Mouse (Mus musculus): ENCODE measurements around the gene Fam214b. TPM values are rescaled to one million over a fixed set of nuclear protein-coding genes. Genes with fewer than 3 reads are reported as not detected.

The Fam214b gene
- total RNA-seq (2021), result 10 to 100 TPM; 33.7 to 33.8 TPM
- long read RNA-seq, experiment 1, transcript Fam214b-204 (9 exons, 3,280 nt), result minor isoform, 5 of 34 reads
- long read RNA-seq, experiment 1, transcript Fam214b-201 (9 exons, 3,074 nt), result minor isoform, 5 of 34 reads
- long read RNA-seq, experiment 1, transcript Fam214b-202 (9 exons, 3,107 nt), result major isoform, 9 of 34 reads
- long read RNA-seq, experiment 1, partial matches to known transcripts, result 7 of 34 reads
- long read RNA-seq, experiment 1, other reads (novel, unspliced or antisense), result 8 of 34 reads
- long read RNA-seq, experiment 2, transcript Fam214b-202 (9 exons, 3,107 nt), result major isoform, 7 of 27 reads
- long read RNA-seq, experiment 2, transcript Fam214b-201 (9 exons, 3,074 nt), result minor isoform, 6 of 27 reads
- long read RNA-seq, experiment 2, partial matches to known transcripts, result 7 of 27 reads
- long read RNA-seq, experiment 2, other reads (novel, unspliced or antisense), result 4 of 27 reads

DNA sequence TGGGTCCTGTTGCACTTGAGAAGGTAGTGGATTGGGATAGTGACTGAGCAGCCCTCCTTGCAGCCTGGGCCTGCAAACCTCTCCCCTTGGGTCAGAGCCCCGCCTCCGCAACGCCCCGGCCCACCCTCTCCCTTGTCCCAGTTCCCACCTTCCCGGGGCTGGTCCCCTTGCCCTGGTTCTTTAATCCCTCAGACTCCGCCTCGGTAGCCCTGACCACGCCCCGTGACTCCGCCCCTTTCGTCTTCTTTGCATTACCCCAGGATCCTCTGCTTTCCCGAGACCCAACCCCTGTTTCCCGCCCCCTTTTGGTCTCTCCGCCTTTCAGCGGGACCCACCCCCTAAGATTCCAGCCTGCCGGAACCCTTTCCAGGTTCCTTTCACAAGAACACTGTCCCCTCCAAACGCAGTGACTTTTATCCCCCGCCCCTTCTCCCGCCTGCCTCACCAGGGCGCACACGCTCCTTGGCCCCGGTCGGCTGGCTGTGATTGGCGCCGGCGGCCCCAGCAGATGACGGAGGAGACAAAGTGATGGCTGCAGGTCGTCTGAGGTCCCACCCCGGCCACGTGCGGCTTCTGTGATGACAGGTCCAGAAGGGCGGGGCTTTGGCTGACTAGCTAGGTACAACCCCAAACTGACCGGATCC, at the start of gene Fam214b:
TSS of gene Fam214b (minus strand) at position 562 of the 644 bp plus-strand sequence.
- intact Hi-C loops (cut with DNase I), result loop anchor here (5.0 kb wide), 1 partner anchor 377 kb away; no protein-coding TSS in a partner anchor
- peak; percentile 97 to 99 for DNase-seq

DNA sequence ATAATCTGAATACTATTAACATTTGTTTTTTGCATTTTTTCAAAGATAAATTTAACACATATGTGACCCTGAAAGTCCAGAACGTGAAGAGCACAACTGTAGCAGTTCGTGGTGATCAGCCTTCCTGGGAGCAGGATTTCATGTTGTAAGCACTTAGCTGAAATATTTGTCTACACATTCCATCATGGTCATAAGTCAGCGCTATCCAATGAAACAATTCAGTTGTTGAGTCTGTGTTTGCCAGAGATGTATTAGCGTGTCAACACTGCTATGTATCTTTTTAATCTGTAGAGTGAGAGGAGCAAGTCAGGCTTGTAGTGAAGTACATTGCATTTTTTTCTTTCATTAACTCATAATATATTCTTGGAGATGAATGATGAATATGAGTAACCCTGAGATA, 45.2 kb upstream of the Fam214b start:
- no peak for DNase-seq
- intact Hi-C loops (cut with DNase I), result no loop called here

DNA sequence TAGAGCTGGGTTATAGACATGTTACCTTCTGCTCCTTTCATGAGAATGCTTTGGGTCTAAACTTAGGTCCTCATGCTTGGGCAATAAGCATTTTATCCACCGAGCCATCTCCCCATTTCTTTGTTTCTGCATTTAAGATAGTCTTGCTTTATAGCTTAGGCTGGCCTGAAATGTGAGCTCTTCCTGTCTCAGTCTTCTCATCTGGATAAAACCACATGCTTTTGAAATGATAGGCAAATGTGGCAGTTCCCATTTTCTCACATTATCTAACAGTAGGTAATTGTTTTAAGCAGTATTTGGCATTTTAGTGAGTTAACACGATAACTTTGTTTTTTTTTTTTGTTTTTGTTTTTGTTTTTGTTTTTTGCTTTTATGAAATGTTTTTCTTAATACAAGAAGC, 43.9 kb upstream of the Fam214b start:
- intact Hi-C loops (cut with DNase I), result loop anchor here (5.0 kb wide), 1 partner anchor 38 kb away; no protein-coding TSS in a partner anchor

DNA sequence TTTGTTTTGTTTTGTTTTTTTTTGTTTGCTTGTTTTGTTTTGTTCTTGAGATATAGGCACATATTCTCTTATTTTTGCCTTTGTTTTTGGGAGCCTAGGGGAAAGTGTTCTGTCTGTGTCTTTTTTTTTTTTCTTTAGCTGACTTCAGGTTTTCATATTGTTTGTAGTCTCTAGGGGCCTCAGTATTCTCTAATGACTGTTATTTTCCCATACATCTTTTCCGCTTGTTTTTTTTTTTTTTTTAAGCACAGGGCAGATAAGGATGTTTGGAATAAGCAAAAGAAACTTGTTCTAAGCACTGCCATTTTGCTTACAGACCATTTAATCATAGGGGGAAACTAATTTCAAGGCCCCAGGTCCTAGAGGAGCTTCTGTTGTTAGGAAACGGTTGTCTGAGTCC, 36.4 kb upstream of the Fam214b start:
- no peak for DNase-seq
- intact Hi-C loops (cut with DNase I), result no loop called here

More for the DNA sequence above, 43.9 kb upstream of the Fam214b start:
- DNase-seq, result no peak

DNA sequence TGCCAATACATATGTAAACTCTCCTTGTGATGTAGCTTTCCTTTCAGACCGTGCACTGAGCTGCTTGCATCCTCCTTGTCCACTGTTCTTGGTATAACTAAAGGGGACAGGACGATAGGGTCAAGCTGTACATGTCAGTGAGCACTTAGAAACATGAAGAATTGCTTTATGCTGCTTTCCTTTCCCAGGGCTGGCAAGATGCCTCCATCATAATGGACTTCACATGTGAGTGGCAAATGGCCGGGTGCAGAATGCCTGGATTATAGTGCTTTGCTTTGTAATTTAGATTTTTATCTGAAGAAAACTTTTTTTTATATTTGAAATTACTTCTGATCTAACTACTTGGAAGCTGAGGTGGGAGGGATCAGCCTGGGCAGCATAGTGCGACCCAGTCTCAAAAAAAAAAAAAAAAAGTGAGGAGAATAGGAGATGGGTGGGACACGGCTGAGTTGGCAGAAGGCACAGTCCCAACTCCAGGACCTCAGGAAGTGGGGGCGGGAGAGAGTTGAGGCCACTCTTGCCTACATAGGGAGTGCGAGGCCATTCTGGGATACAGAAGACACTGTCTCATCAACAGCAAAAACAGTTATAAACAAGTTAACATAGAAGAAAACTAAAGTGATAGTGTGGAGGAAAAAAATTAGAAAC, 32.2 kb upstream of the Fam214b start:
- no peak for DNase-seq
- intact Hi-C loops (cut with DNase I), result no loop called here

DNA sequence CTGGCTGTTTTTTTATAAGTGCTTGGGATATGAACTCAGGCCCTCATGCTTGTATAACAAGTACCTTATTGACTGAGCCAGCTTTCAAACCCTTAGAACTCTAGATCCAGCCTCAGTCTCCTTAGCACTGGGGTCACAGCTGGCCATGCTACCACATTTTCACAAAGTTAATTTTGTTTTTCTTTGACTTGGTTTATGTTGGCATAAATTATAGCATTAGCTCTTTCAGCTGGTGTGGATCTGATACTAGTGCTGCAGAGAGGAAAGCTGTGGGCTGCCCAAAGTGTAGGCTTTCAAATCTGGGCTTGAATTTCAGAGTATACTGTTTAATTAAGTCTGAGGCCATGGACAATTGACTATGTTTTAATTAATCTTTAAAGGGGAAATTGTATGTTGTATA, 28.9 kb upstream of the Fam214b start:
- no peak for DNase-seq
- intact Hi-C loops (cut with DNase I), result no loop called here

DNA sequence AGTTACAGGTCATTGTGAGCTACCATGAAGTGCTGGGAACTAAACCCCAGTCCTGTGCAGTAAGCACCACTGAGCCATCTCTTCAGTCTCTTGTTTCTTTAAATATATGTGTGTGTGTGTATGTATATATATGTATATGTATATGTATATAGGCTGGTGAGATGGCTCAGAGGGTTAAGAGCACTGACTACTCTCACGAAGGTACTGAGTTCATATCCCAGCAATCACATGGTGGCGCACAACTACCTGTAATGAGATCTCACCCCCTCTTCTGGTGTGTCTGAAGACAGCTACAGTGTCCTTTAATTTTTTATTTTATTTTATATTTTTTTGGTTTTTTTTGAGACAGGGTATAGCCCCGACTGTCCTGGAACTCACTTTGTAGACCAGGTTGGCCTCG, 19.5 kb upstream of the Fam214b start:
- intact Hi-C loops (cut with DNase I), result no loop called here
- no peak for DNase-seq

DNA sequence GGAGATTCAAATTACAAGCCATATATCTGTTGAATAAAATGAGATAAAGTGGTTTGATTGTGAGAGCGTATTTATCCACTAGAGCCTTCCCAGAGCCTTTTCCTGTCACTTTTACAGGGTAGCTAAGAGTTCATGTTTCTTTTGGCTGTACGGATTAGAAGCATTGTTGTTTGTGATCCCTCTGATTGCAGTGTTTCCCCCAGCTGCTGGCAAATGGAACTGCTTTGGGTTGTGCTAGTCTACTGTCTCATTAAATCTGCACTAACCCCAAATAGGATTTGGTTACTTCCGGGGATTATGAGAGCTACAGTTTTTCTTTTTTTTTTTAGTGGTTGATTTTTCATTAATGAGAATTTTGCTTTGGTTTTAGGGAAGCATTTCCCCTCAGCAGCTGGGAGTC, 14.3 kb upstream of the Fam214b start:
- no peak for DNase-seq
- intact Hi-C loops (cut with DNase I), result no loop called here

DNA sequence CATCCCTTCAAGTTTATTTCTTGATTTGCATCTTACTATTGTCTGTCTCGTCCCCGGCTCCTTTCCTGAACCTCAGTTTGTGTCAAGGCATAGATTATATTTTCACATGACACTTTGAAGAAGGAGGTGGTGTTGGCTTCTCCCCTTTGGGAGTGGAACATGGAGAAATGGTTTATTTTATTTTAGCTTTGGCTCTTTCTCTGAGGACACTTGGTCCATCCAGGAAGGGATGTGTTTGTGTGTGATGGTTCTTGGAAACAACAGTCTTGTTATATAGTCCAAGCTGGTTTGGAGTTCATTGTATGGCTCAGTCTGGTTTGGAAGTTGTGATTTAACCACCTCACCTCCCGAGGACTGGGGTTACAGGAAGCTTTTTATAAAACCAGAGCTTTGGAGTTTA, 13.7 kb upstream of the Fam214b start:
- intact Hi-C loops (cut with DNase I), result loop anchor here (10.0 kb wide), 1 partner anchor 515 kb away; the partner anchor contains the start of genes Gba2 and Rgp1
- no peak for DNase-seq

DNA sequence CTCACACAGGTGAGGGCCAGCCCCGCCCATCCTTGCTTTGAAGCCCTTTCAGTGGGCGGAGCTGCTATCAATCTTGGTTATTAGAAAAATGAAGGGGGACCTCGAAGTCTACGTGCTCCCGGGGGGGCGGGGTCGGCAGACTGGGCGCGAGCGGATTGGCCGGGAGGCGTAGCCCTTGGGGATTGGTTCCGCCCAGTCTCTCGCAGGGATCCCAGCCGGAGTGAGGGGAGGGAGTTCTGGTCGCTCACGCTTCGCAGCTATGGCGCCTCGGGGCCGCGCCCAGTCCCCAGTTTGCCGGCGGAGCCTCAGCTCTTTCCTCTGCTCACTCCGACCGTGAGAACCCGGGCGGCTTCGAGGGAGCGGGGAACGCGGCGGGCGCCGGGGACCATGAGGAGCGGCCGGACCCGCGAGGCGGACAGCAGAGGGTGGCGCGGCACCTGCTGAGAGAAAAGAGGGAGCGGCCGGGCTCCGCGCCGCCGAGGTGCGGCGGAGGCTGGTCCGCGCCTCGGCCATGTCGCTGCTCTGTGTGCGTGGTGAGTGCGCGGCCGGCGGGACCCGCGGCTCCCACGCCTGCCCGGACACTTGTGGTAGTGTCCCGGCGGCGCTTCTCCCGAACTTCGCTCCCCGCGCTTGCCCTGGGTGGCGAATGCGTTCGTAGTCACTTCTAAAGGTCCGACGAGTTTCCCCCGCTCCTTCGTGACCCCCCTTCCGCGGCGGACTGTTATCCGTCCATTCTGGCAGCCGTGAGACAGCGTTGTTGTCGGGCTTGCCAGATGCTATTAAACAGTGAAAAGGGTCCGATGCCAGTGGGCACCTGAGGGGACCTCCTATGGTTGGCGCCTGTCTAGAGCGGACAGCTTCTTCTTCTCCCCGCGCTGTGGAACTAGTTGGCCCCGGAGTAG, 13.0 kb upstream of the Fam214b start, which contains the start of gene Unc13b:
TSS of gene Unc13b (plus strand) at position 201 of the 902 bp plus-strand sequence.
- peak; percentile 90 to 92 for DNase-seq
- intact Hi-C loops (cut with DNase I), result loop anchor here (10.0 kb wide), 1 partner anchor 516 kb away; the partner anchor contains the start of genes Gba2 and Rgp1

DNA sequence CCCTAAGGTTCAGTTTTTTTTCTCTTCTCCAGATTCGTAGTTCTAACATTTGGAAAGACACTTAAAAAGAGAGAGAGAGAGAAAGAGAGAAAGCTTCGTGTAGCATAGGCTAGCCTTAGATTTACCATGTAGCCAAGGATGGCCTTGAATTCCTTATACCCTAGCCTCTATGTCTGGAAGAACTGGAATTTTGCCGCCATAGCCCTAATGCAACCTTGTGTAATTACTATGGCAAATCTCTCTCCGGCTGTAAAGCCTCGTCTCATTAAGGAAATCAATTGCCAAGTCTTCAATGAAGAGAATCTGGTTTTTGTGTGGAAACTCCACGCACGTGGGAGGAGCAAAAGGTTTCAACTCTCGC, 12.4 kb upstream of the Fam214b start:
- no peak for DNase-seq
- intact Hi-C loops (cut with DNase I), result loop anchor here (10.0 kb wide), 1 partner anchor 516 kb away; the partner anchor contains the start of genes Gba2 and Rgp1

DNA sequence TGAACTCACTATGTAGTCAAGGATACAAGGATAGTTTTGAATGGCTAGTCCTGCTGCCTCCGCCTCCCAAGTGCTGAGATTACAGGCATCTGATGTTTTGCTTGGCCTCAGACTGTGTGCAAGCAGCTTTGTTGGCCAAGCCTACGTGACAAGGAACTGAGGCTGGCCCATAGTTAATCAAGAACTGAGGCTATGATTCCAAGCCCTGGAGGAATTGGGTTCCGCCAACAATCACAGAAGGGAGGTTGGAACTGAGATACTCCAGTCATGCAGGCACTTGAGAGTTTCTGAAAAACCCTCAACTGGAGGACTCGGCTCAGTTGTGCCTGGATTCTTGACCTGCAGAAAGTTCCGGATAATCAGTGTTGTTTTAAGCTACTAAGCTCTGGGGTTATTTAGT, 11.6 kb upstream of the Fam214b start:
- intact Hi-C loops (cut with DNase I), result loop anchor here (10.0 kb wide), 1 partner anchor 517 kb away; the partner anchor contains the start of genes Gba2 and Rgp1

DNA sequence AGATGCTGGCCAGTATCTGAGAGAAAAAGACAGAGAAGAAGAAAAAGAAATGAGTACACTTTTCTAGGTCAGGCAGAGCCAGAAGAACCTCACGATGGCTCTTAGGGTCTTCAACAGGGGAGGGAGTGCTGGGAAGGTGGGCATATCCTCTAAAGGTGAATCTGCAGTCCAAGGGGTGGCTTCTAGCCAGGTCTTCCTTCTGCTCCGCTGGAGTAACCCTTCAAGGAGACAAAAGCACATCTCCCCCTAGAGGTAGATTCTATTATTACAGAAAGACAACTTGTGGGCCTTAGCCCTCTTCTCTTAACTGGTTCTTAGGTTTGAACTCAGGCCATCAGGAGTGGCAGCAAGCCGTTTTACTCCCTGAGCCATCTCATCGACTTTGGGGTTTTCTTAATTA, 6.6 kb upstream of the Fam214b start:
- peak in 1 of 2 experiments; percentile 61 for DNase-seq
- intact Hi-C loops (cut with DNase I), result loop anchor here (5.0 to 10.0 kb wide), 2 partner anchors 35 to 522 kb away; partner anchors contain the start of genes Gba2 and Rgp1

More for the DNA sequence above, 11.6 kb upstream of the Fam214b start:
- DNase-seq, result no peak

DNA sequence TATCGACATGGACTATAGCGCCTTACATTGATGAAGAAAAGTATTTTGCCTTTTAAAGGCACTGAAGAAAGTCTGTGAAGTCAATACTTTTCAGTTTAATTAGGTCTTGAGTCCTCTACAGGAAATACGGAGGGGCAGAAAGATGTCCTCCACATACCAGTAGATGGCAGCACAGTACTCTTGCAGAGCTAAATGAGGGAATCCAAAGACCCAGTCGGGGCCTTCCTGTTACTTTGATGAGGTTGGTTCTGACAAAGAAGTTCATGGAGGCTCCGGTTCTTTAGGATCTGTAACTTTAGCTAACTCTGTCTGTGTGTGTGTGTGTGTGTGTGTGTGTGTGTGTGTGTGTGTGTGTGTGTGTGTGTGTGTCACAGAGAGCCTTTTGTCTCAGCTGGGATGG, 1.2 kb upstream of the Fam214b start:
- peak; percentile 60 to 85 for DNase-seq
- intact Hi-C loops (cut with DNase I), result loop anchor here (1.0 to 5.0 kb wide), 2 partner anchors 68 to 375 kb away; no protein-coding TSS in a partner anchor

DNA sequence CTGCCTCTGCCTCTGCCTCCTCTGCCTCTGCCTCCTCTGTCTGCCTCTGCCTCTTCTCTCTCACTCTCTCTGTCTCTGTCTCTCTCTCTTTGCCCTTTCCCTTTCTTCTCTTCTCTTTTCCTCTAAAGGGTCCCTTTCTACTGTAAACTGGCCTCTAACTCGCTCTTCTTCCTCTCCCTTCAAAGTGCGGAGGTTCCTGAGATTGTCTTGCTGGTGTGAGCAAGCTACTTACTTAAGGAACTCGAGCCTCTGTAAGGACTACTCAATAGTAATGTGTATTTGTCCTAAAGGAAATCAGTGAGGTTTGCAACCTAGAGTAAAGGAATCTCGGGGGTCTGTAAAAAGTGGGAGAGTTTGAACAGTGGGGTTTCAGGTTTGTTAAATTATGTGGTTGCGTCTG, 587 bp upstream of the Fam214b start:
- DNase-seq, result no peak
- intact Hi-C loops (cut with DNase I), result loop anchor here (1.0 to 5.0 kb wide), 2 partner anchors 69 to 376 kb away; no protein-coding TSS in a partner anchor

DNA sequence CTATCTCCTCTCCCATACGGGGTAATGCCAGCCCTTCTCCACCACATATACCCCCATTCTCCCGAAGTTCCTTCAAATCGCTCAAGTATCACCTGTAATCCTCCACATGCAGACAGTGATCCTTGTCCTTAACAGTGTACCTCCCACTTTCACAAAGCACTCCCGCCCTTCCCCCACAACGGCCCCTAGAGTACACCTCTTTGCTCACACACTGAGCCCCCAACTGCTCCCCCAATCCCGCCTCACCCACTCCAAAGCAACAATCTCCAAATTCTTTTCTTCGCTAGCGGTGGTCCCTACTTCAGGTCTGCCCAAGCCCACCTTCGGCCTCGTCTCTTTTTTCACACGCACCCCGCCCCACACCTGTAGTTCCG, 748 bp downstream of the Fam214b start:
- DNase-seq, result no peak
- intact Hi-C loops (cut with DNase I), result loop anchor here (5.0 kb wide), 1 partner anchor 377 kb away; no protein-coding TSS in a partner anchor

DNA sequence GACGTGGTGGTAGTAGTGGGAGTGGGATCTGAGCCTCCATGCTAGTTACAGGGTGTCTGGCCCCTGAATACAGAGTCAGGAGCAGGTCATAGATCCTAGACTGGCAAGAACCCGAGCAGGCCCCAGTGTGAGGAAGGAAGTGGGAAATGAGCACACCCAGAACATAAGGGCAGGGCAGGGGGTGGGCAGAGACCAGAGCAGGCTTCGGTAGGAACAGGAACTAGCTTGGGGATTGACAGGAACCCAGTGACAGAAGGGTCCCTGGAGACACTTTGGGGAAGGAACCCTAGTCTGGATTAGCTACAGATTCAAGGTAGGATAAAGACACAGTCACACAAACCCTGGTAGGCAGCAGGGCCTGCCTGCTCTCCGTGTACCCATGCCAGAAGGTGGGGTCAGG, 1.3 kb downstream of the Fam214b start:
- intact Hi-C loops (cut with DNase I), result loop anchor here (5.0 kb wide), 1 partner anchor 378 kb away; no protein-coding TSS in a partner anchor
- peak; percentile 37 to 43 for DNase-seq

DNA sequence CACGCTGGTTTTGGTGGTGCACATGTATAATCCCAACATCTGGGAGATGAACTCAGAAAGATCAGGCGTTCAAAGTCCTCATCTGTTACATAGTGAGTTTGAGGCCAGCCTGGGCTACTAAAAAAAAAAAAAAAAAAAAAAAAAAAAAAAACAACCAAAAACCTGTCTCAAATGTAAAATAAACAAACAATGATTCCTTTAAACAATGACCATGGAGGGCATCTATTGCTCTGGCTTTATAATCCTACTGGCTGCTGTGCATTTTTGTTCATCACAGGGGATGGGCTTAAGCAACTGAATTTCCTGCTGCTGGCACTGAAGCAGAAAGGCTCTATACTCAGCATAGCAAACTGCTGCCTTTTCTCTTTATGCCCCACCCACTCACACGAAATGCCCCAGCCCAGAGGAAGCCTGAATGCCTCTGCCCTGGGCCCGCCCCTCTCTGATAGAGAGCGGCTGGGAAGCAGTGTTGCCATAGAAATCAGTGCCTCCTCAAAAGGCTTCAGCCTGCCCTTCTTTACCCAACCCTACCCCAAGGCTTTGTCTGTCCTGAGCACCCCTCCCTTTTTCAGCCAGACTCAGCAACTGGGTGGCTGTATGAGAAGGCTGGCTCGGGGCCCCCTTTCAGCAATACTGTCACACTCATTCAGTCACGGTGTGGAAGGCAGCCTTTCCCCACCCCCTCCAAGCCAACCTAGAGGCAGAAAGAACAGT, 2.2 kb downstream of the Fam214b start:
- intact Hi-C loops (cut with DNase I), result no loop called here

More for the DNA sequence above, 2.2 kb downstream of the Fam214b start:
- peak; percentile 63 to 69 for DNase-seq
